Mouse (Mus musculus): ENCODE data around the gene Gucy1a1.
A peak's percentile ranks its signal among the peaks of the same experiment; 100 is the strongest.

Gene Gucy1a1

GRCm38 (mm10) chr3:82074201-82074851 lies 71.3 kb downstream of the Gucy1a1 start, which contains the start of gene Gucy1b1:
Gene Gucy1b1, minus strand, starts transcription at chr3:82074689.
- peak; percentile 47 for DNase-seq (ENCODE audit: low read depth)

GRCm38 (mm10) chr3:82073741-82074181 lies 71.8 kb downstream of the Gucy1a1 start:
- peak; percentile 4 for DNase-seq (ENCODE audit: low read depth)

- no peak for DNase-seq (ENCODE audit: low read depth)
Observed at GRCm38 (mm10) chr3:82067830-82068229, 77.8 kb downstream of the Gucy1a1 start.

- no peak for DNase-seq (ENCODE audit: low read depth)
Observed at GRCm38 (mm10) chr3:82061402-82062180, 84.0 kb downstream of the Gucy1a1 start.

GRCm38 (mm10) chr3:82057201-82057600 lies 88.4 kb downstream of the Gucy1a1 start:
- DNase-seq (ENCODE audit: low read depth) = no peak

GRCm38 (mm10) chr3:82054283-82054974 lies 91.2 kb downstream of the Gucy1a1 start:
- no peak for DNase-seq (ENCODE audit: low read depth)

GRCm38 (mm10) chr3:82052029-82052428 lies 93.6 kb downstream of the Gucy1a1 start:
- no peak for DNase-seq (ENCODE audit: low read depth)

GRCm38 (mm10) chr3:82051468-82051867 lies 94.1 kb downstream of the Gucy1a1 start:
- no peak for DNase-seq (ENCODE audit: low read depth)

- no peak for DNase-seq (ENCODE audit: low read depth)
Observed at GRCm38 (mm10) chr3:82048681-82049080, 96.9 kb downstream of the Gucy1a1 start.

- DNase-seq (ENCODE audit: low read depth) = no peak
Observed at GRCm38 (mm10) chr3:82048078-82048477, 97.5 kb downstream of the Gucy1a1 start.

- peak; percentile 39 for DNase-seq (ENCODE audit: low read depth)
Observed at GRCm38 (mm10) chr3:82047100-82047753, 98.4 kb downstream of the Gucy1a1 start.

GRCm38 (mm10) chr3:82046087-82046486 lies 99.5 kb downstream of the Gucy1a1 start:
- DNase-seq (ENCODE audit: low read depth) = no peak

- DNase-seq (ENCODE audit: low read depth) = no peak
Observed at GRCm38 (mm10) chr3:82044902-82045301, 100.7 kb downstream of the Gucy1a1 start.

- no peak for DNase-seq (ENCODE audit: low read depth)
Observed at GRCm38 (mm10) chr3:82043676-82044075, 101.9 kb downstream of the Gucy1a1 start.

Data from induced T-regulatory cell, adult 2 months (primary cell).